Mouse (Mus musculus) layer of hippocampus, adult 2 months (tissue): ENCODE data around the gene Scaf8. TPM values are rescaled to one million over a fixed set of nuclear protein-coding genes. Genes with fewer than 3 reads are reported as not detected.
A peak's percentile ranks its signal among the peaks of the same experiment; 100 is the strongest.

Source experiments
- DNase-seq, 2 experiments: peaks; one replicate each; pipeline ENCODE4 v3.0.0; 2022; ENCODE audit warnings: low spot score in 2 of 2
- H3K27ac ChIP-seq: fragments of 200-600 bp; 2 replicates; pipeline ENCODE4 v1.8.1; 2022
- H3K4me3 ChIP-seq: fragments of 200-600 bp; 2 replicates; pipeline ENCODE4 v1.8.1; 2022; ENCODE audit warnings: mild to moderate bottlenecking
- CTCF ChIP-seq: fragments of 200-600 bp; conservative IDR thresholded peaks from 2 replicates; pipeline ENCODE4 v1.8.1; 2022; ENCODE audit warnings: antibody characterized with exemption, mild to moderate bottlenecking, moderate library complexity
- total RNA-seq, 2 experiments: library from RNA; stranded (reverse); gene quantifications; 2 replicates each; pipeline ENCODE4 v1.2.3; 2021

Scaf8 gene
- total RNA-seq, 2 experiments from 2014 or later, result 61.1 to 62.4 TPM

- DNase-seq, result no peak
- TF ChIP-seq CTCF, result no peak
- no peak overlapping the region for H3K4me3 ChIP-seq
Observed at GRCm38 (mm10) chr17:3223071-3223470, 108.3 kb downstream of the Scaf8 start.

GRCm38 (mm10) chr17:3223721-3224120 lies 108.9 kb downstream of the Scaf8 start:
- DNase-seq, result no peak
- H3K4me3 ChIP-seq, result no peak overlapping the region
- TF ChIP-seq CTCF, result no peak
- 0 out of 2 replicates have a peak overlapping the region, but pooled peaks have one; percentile 23 for H3K27ac ChIP-seq

More at GRCm38 (mm10) chr17:3223071-3223470, 108.3 kb downstream of the Scaf8 start:
- no peak overlapping the region for H3K27ac ChIP-seq

GRCm38 (mm10) chr17:3224383-3225106 lies 109.8 kb downstream of the Scaf8 start:
- no peak overlapping the region for H3K27ac ChIP-seq
- H3K4me3 ChIP-seq, result no peak overlapping the region
- TF ChIP-seq CTCF, result peak; percentile 99
- DNase-seq, result peak; percentile 80 to 94

- peak overlapping the region; percentile 17; the same call in 1 of the 2 replicates for H3K4me3 ChIP-seq
- TF ChIP-seq CTCF, result peak; percentile 94
- H3K27ac ChIP-seq, result peak overlapping the region; percentile 32
- DNase-seq, result peak; percentile 32 to 71
Observed at GRCm38 (mm10) chr17:3230231-3231000, 115.6 kb downstream of the Scaf8 start.

GRCm38 (mm10) chr17:3232626-3233025 lies 117.9 kb downstream of the Scaf8 start:
- no peak overlapping the region for H3K4me3 ChIP-seq
- no peak for DNase-seq
- no peak overlapping the region for H3K27ac ChIP-seq
- TF ChIP-seq CTCF, result no peak

GRCm38 (mm10) chr17:3243672-3244071 lies 128.9 kb downstream of the Scaf8 start:
- peak; percentile 42 to 58 for DNase-seq
- Histone ChIP-seq H3K4me3 (no peak overlapping the region), H3K27ac (peak overlapping the region; percentile 52)
- TF ChIP-seq CTCF, result no peak

- no peak for TF ChIP-seq CTCF
- no peak for DNase-seq
- Histone ChIP-seq H3K27ac (peak overlapping the region; percentile 52; the same call in 1 of the 2 replicates), H3K4me3 (no peak overlapping the region)
Observed at GRCm38 (mm10) chr17:3244881-3245739, 130.3 kb downstream of the Scaf8 start.

- Histone ChIP-seq H3K27ac (peak overlapping the region; percentile 11; the same call in 1 of the 2 replicates), H3K4me3 (no peak overlapping the region)
- DNase-seq, result no peak
- no peak for TF ChIP-seq CTCF
Observed at GRCm38 (mm10) chr17:3246665-3247370, 132.0 kb downstream of the Scaf8 start.

Other genes starting within 250 kb of the Scaf8 start
- 10 to 100 TPM; 33.8 to 42.9 TPM for gene Tiam2, start 211.6 kb downstream of the Scaf8 start, total RNA-seq